Mouse (Mus musculus): ENCODE data around the gene Il17ra. TPM values are rescaled to one million over a fixed set of nuclear protein-coding genes. Genes with fewer than 3 reads are reported as not detected.

Il17ra gene
- polyA plus RNA-seq, 1 experiment, result 13.2 TPM

GRCm38 (mm10) chr6:120469770-120470169, 6.7 kb downstream of the Il17ra start:
- no peak for DNase-seq (ENCODE audit: extremely low spot score in 1 of 2, low spot score in 1 of 2)

- no peak for DNase-seq (ENCODE audit: extremely low spot score in 1 of 2, low spot score in 1 of 2)
Measured at GRCm38 (mm10) chr6:120470666-120471065, 7.6 kb downstream of the Il17ra start.

DNA sequence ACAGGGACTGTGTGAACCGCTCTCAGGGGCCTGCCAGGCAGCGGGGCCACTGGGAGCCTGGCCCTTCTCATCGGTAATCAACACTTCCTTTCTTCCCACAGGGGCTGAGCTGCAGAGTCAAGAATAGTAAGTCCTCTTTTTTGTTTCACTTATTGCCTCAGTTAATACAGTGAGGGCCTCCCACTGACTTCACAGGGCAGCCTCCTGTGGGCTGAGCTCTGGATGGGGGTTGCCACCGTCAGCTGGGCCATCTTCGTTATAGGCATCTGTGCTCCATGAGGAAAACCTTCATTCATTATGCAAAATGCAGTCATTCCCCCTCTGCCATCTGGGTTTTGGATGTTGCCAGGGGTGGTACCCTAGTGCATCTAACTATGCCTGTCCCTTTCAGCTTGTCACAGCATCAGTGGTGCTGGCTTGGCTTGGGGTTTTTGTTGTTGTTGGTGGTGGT, 9.0 kb downstream of the Il17ra start:
- peak in 1 of 2 experiments; percentile 64 for DNase-seq (ENCODE audit: extremely low spot score in 1 of 2, low spot score in 1 of 2)

DNA sequence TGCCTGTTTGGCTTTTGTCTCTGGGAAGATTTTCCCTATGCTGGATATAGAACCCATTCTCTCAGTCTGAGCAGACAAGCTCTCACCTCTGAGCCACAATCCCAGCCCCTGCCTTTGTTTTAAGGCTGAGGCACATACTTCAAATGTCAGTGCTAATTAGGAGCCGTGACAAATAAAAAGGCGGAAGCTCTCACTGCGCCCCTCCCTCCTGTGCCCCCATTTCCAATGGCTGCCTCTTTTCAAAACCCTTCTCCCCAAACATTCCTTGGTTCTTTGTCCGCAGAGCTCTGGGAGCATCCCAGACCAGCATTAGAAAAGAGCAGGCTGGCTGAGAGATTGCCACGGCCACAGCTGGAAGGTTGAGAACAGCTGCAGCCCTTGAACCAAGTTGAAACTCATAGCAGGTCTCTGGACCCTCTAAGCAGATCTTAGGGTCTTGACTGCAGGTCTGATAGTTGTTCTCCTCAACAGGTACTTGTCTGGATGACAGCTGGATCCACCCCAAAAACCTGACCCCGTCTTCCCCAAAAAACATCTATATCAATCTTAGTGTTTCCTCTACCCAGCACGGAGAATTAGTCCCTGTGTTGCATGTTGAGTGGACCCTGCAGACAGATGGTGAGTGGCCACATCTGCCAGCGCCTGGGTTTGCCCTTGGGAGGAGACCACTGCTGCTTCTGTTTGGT, 9.6 kb downstream of the Il17ra start:
- DNase-seq (ENCODE audit: extremely low spot score in 1 of 2, low spot score in 1 of 2), result no peak

DNA sequence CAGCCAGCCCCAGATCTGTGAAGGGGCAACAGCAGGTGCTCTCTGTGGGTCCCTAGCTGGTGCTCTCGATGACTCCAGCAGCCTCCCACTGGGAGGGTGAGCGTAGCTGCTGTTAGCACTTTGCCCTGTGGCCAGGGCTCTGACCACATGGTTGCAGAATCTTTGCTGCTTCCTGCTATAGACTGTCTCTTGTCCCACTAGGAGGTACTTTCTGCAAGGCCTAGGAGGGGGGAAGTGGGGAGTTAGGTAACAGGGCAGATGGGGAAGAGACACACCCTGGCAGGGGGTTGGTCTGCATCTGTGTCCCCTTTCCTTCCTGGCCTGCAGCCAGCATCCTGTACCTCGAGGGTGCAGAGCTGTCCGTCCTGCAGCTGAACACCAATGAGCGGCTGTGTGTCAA, 10.4 kb downstream of the Il17ra start:
- DNase-seq (ENCODE audit: extremely low spot score in 1 of 2, low spot score in 1 of 2), result no peak

- no peak for DNase-seq (ENCODE audit: extremely low spot score in 1 of 2, low spot score in 1 of 2)
Measured at GRCm38 (mm10) chr6:120475288-120475687, 12.2 kb downstream of the Il17ra start.

- no peak for DNase-seq (ENCODE audit: extremely low spot score in 1 of 2, low spot score in 1 of 2)
Measured at GRCm38 (mm10) chr6:120479302-120479701, 16.3 kb downstream of the Il17ra start.

GRCm38 (mm10) chr6:120480361-120480760, 17.3 kb downstream of the Il17ra start:
- peak; percentile 74 to 84 for DNase-seq (ENCODE audit: extremely low spot score in 1 of 2, low spot score in 1 of 2)

DNA sequence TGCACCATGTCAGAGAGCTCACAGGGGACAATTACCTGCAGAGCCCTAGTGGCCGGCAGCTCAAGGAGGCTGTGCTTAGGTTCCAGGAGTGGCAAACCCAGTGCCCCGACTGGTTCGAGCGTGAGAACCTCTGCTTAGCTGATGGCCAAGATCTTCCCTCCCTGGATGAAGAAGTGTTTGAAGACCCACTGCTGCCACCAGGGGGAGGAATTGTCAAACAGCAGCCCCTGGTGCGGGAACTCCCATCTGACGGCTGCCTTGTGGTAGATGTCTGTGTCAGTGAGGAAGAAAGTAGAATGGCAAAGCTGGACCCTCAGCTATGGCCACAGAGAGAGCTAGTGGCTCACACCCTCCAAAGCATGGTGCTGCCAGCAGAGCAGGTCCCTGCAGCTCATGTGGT, 18.5 kb downstream of the Il17ra start:
- DNase-seq (ENCODE audit: extremely low spot score in 1 of 2, low spot score in 1 of 2), result no peak

DNA sequence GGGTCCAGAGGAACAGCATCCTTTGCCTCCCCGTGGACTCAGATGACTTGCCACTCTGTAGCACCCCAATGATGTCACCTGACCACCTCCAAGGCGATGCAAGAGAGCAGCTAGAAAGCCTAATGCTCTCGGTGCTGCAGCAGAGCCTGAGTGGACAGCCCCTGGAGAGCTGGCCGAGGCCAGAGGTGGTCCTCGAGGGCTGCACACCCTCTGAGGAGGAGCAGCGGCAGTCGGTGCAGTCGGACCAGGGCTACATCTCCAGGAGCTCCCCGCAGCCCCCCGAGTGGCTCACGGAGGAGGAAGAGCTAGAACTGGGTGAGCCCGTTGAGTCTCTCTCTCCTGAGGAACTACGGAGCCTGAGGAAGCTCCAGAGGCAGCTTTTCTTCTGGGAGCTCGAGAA, 19.0 kb downstream of the Il17ra start:
- no peak for DNase-seq (ENCODE audit: extremely low spot score in 1 of 2, low spot score in 1 of 2)

GRCm38 (mm10) chr6:120482756-120483155, 19.7 kb downstream of the Il17ra start:
- DNase-seq (ENCODE audit: extremely low spot score in 1 of 2, low spot score in 1 of 2), result no peak

GRCm38 (mm10) chr6:120483211-120483626, 20.2 kb downstream of the Il17ra start:
- DNase-seq (ENCODE audit: extremely low spot score in 1 of 2, low spot score in 1 of 2), result peak; percentile 86 to 87

DNA sequence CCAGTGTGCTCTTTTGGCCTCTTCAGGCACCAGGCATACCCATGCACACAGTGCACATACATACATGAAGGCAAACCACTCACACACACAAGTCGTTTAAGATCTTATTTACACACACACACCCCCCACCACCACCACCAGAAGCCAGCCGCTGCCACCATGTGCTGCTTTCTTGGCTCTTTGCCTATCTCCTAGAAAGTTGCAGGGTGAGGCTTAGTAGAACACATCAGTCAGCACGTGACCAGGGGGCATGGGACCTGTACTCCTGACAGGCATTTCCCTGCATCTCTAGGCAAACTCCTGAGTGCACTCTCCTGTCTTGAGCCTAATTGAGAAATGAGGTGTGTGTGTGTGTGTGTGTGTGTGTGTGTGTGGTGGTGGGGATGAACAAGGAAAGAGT, 22.0 kb downstream of the Il17ra start:
- DNase-seq (ENCODE audit: extremely low spot score in 1 of 2, low spot score in 1 of 2), result no peak

DNA sequence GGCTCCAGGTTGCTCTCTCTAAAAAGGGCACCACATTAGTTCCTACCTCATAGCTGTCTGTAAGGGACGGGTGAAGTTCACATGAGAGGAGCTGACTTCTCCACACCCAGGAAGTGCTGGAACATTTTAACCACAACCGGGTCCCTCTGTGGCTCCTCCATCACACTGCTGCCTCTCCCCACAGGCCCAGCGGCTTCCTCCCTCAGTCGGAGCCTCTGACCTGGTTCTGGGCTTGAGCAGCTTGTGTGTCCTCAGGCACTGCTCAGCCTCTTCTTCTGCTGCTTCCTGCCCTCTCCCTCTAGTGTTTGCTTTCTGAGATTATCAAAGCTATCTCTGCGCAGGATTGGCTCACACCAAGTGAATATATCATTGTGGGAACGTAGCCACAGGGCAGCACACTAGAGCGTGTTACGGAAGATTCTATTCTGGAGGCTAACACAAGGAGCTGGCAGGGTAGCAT, 23.0 kb downstream of the Il17ra start:
- DNase-seq (ENCODE audit: extremely low spot score in 1 of 2, low spot score in 1 of 2), result no peak

GRCm38 (mm10) chr6:120488647-120489046, 25.6 kb downstream of the Il17ra start:
- DNase-seq (ENCODE audit: extremely low spot score in 1 of 2, low spot score in 1 of 2), result peak in 1 of 2 experiments; percentile 54

DNA sequence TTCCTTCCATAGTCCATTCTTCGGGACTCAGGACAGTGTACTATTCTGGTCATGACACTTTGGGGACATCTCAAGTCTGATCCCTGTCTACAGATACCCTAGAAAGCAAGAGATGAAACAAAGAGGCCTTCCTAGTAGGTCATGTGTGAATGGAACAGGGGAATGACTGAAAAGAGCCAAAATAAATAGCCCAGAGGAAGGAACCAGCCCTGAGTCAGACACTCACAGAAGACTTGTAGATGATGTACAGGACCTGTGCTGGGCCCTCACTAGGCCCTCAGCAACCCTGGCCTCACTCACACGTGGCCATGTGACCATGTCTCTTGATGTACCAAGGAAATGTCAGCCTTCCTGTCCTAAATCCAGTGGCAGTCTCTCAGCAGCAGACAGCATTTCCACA, 26.4 kb downstream of the Il17ra start:
- DNase-seq (ENCODE audit: extremely low spot score in 1 of 2, low spot score in 1 of 2), result no peak

GRCm38 (mm10) chr6:120491064-120491463, 28.0 kb downstream of the Il17ra start:
- DNase-seq (ENCODE audit: extremely low spot score in 1 of 2, low spot score in 1 of 2), result no peak

- DNase-seq (ENCODE audit: extremely low spot score in 1 of 2, low spot score in 1 of 2), result no peak
Measured at GRCm38 (mm10) chr6:120491862-120492498, 28.9 kb downstream of the Il17ra start.

GRCm38 (mm10) chr6:120492499-120493373, 29.7 kb downstream of the Il17ra start:
- no peak for DNase-seq (ENCODE audit: extremely low spot score in 1 of 2, low spot score in 1 of 2)

GRCm38 (mm10) chr6:120493374-120494181, 30.5 kb downstream of the Il17ra start, which contains the start of gene Tmem121b:
Tmem121b (minus strand) TSS chr6:120493807.
- peak; percentile 85 to 93 for DNase-seq (ENCODE audit: extremely low spot score in 1 of 2, low spot score in 1 of 2)
